Mouse (Mus musculus) lung, postnatal 0 days (tissue): ENCODE results near the gene Slc6a2. TPM values are rescaled to one million over a fixed set of nuclear protein-coding genes. Genes with fewer than 3 reads are reported as not detected.
A peak's percentile ranks its signal among the peaks of the same experiment; 100 is the strongest.

ENCODE experiments used
- ATAC-seq: fragments of 200-750 bp; cut with Nextera tagmentation; 2 replicates; pipeline ENCODE4 v1.8.0; 2017; ENCODE audit warnings: moderate library complexity
- DNase-seq: peaks from one replicate; pipeline ENCODE4 v3.0.0-alpha.2; 2016; ENCODE audit warnings: low spot score
- H3K27ac ChIP-seq: fragments of 300-500 bp; sonication (generic); 2 replicates; pipeline ENCODE4 v1.5.1; 2014; ENCODE audit warnings: antibody characterized with exemption, mild to moderate bottlenecking, low read length, mixed read lengths
- H3K27me3 ChIP-seq: fragments of 300-500 bp; sonication (generic); replicated peaks from 2 replicates; pipeline ENCODE4 v1.6.1; 2014; ENCODE audit warnings: low read length, mixed read lengths; ENCODE audit not compliant: insufficient read depth
- H3K36me3 ChIP-seq: fragments of 300-500 bp; sonication (generic); 2 replicates; pipeline ENCODE4 v1.6.1; 2014; ENCODE audit warnings: low read length, mixed read lengths; ENCODE audit not compliant: insufficient read depth
- H3K4me1 ChIP-seq: fragments of 300-500 bp; sonication (generic); 2 replicates; pipeline ENCODE4 v1.6.1; 2014; ENCODE audit warnings: antibody characterized with exemption, low read depth, low read length, mixed read lengths; ENCODE audit not compliant: insufficient read depth
- H3K4me2 ChIP-seq: fragments of 300-500 bp; sonication (generic); replicated peaks from 2 replicates; pipeline ENCODE4 v1.6.1; 2014; ENCODE audit warnings: low read depth, mild to moderate bottlenecking, low read length, moderate library complexity, mixed read lengths
- H3K4me3 ChIP-seq: fragments of 300-500 bp; sonication (generic); 2 replicates; pipeline ENCODE4 v1.5.1; 2014; ENCODE audit warnings: low read depth, low read length
- H3K9ac ChIP-seq: fragments of 300-500 bp; sonication (generic); replicated peaks from 2 replicates; pipeline ENCODE4 v1.6.1; 2014; ENCODE audit warnings: low read depth, mild to moderate bottlenecking
- H3K9me3 ChIP-seq: fragments of 300-500 bp; sonication (generic); 2 replicates; pipeline ENCODE4 v1.6.1; 2016; ENCODE audit warnings: low read length, mixed read lengths
- CTCF ChIP-seq: IDR thresholded peaks from 2 replicates; pipeline ENCODE4 v1.5.1; 2016; ENCODE audit warnings: antibody characterized with exemption, mild to moderate bottlenecking
- EP300 ChIP-seq: IDR thresholded peaks from 2 replicates; pipeline ENCODE4 v1.6.1; 2016; ENCODE audit warnings: antibody characterized with exemption, mild to moderate bottlenecking, control low read depth
- WGBS: fragments of 180-500 bp; shearing (Covaris S2); extraction: QIAGEN DNeasy Blood & Tissue Kit; methylation state at CpG from one replicate; pipeline ENCODE4 v1.1.7; 2014; 5-methylcytosine and 5-hydroxymethylcytosine counted together
- polyA plus RNA-seq: library from polyadenylated mRNA; unstranded; fragments of >200 nt; fragmentation: Nextera tagmentation; extraction: Ambion mirVana; gene quantifications from 2 replicates; pipeline ENCODE4 v1.2.1, GENCODE M21; 2015

The Slc6a2 gene
- polyA plus RNA-seq, 1 experiment from 2014 or later = 0.63 TPM

- Histone ChIP-seq H3K9me3 (no peaks in the 10 kb centered on the region), H3K36me3 (no peaks in the 10 kb centered on the region), H3K9ac (no peak overlapping the region), H3K4me1 (no peaks in the 10 kb centered on the region), H3K4me3 (no peak overlapping the region), H3K4me2 (no peak overlapping the region), H3K27me3 (no peaks in the 10 kb centered on the region), H3K27ac (no peak overlapping the region)
- WGBS = 7% methylated on average over 9 of the region's 9 CpGs
- DNase-seq = peak; percentile 70
- peak; percentile 64 for ATAC-seq
- TF ChIP-seq EP300 = no peak
- TF ChIP-seq CTCF = peak; percentile 97
Observed at GRCm38 (mm10) chr8:93011439-93011838, 51.6 kb downstream of the Slc6a2 start.

DNA sequence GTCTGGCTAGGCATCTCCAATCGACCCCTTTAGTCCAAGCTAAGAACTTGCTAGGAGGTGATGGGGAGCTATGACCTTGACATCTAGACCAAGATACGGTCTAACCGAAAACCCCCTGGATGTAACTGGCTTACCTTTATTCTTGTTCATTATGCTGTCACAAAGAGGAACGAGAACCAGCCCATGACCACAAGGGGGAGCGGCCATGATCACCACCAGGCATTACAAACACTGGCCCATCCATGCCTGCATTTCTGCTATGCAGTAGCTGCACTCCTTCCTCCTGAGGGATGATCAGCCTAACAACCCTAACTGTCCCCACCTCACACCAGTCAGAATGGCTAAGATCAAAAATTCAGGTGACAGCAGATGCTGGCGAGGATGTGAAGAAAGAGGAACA, 52.3 kb downstream of the Slc6a2 start:
- no peak overlapping the region for H3K9ac ChIP-seq
- no peak for ATAC-seq
- no peaks in the 10 kb centered on the region for H3K27me3 ChIP-seq
- TF ChIP-seq CTCF = peak; percentile 47
- TF ChIP-seq EP300 = no peak
- no peak for DNase-seq
- WGBS = 77% methylated on average over 6 of the region's 6 CpGs
- no peaks in the 10 kb centered on the region for H3K9me3 ChIP-seq
- H3K4me3 ChIP-seq = no peak overlapping the region
- H3K36me3 ChIP-seq = no peaks in the 10 kb centered on the region
- no peak overlapping the region for H3K4me2 ChIP-seq
- no peak overlapping the region for H3K27ac ChIP-seq
- H3K4me1 ChIP-seq = no peaks in the 10 kb centered on the region

- no peaks in the 10 kb centered on the region for H3K36me3 ChIP-seq
- no peaks in the 10 kb centered on the region for H3K27me3 ChIP-seq
- no peak overlapping the region for H3K4me3 ChIP-seq
- no peak for TF ChIP-seq EP300
- TF ChIP-seq CTCF = no peak
- WGBS = 51% methylated on average over 4 of the region's 4 CpGs
- H3K9me3 ChIP-seq = no peaks in the 10 kb centered on the region
- H3K4me2 ChIP-seq = no peak overlapping the region
- no peak overlapping the region for H3K9ac ChIP-seq
- H3K4me1 ChIP-seq = no peaks in the 10 kb centered on the region
- DNase-seq = no peak
- ATAC-seq = no peak
- no peak overlapping the region for H3K27ac ChIP-seq
Observed at GRCm38 (mm10) chr8:93014300-93014699, 54.4 kb downstream of the Slc6a2 start.

DNA sequence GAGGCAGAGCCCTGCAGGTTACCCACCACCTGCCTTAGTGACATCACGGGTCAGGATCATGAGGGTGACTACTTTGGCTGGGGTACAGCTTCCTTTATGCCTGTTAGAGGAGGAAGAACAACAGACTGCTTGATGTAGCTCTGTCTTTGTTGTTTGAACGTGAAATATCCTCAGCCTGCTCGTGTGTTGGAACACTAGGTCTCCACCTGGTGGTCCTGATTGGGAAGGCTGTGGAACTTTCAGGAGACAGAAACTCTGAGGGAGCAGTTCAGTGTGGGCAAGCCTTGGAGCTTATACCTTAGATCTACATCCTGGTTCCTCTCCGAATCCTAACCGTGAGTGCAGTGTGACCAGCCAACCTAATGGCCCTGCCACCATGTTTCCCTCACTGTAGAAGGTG, 61.9 kb downstream of the Slc6a2 start:
- no peaks in the 10 kb centered on the region for H3K27me3 ChIP-seq
- DNase-seq = no peak
- no peaks in the 10 kb centered on the region for H3K9me3 ChIP-seq
- H3K36me3 ChIP-seq = no peaks in the 10 kb centered on the region
- H3K4me2 ChIP-seq = no peak overlapping the region
- no peak; the same call in 1 of the 2 replicates for TF ChIP-seq CTCF
- no peak for TF ChIP-seq EP300
- no peaks in the 10 kb centered on the region for H3K4me1 ChIP-seq
- ATAC-seq = no peak
- 59% methylated on average over 5 of the region's 5 CpGs for WGBS
- H3K27ac ChIP-seq = no peak overlapping the region
- H3K4me3 ChIP-seq = no peak overlapping the region
- no peak overlapping the region for H3K9ac ChIP-seq

GRCm38 (mm10) chr8:93030664-93031063, 70.8 kb downstream of the Slc6a2 start:
- H3K27me3 ChIP-seq = no peaks in the 10 kb centered on the region
- no peak overlapping the region for H3K4me2 ChIP-seq
- H3K36me3 ChIP-seq = no peaks in the 10 kb centered on the region
- no peaks in the 10 kb centered on the region for H3K9me3 ChIP-seq
- H3K9ac ChIP-seq = no peak overlapping the region
- no peak overlapping the region for H3K27ac ChIP-seq
- WGBS = 68% methylated on average over 2 of the region's 2 CpGs
- TF ChIP-seq EP300 (no peak), CTCF (no peak)
- no peaks in the 10 kb centered on the region for H3K4me1 ChIP-seq
- no peak for DNase-seq
- no peak overlapping the region for H3K4me3 ChIP-seq
- ATAC-seq = no peak

- Histone ChIP-seq H3K9ac (no peak overlapping the region), H3K4me3 (no peak overlapping the region)
- TF ChIP-seq CTCF (no peak), EP300 (no peak)
Observed at GRCm38 (mm10) chr8:93038831-93039230, 79.0 kb downstream of the Slc6a2 start.

DNA sequence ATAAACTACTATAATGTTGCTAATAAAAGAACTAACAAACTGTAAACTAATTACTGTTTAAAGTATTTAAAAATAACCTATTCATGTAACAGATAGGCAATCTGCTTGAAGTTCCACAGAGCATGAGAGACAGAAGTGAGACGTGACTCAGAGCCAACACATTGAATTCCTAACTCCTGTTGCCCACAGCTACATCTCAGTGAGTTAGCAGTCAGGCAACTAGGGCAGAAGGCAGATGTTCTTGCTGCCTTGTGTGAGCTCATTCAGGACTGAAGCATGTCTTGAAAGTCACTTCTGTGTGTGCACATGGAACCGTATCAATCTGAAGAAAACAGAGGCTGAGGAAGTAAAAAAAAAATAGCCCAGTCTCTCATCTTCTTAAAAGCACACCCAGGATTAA, 80.4 kb downstream of the Slc6a2 start:
- H3K4me2 ChIP-seq = no peak overlapping the region
- no peak overlapping the region for H3K9ac ChIP-seq
- no peak for ATAC-seq
- no peak for DNase-seq
- H3K4me3 ChIP-seq = no peak overlapping the region
- no peaks in the 10 kb centered on the region for H3K36me3 ChIP-seq
- no peaks in the 10 kb centered on the region for H3K27me3 ChIP-seq
- TF ChIP-seq CTCF (no peak), EP300 (no peak)
- no peak overlapping the region for H3K27ac ChIP-seq
- H3K4me1 ChIP-seq = no peaks in the 10 kb centered on the region
- 43% methylated on average over 2 of the region's 2 CpGs for WGBS
- no peaks in the 10 kb centered on the region for H3K9me3 ChIP-seq

More at GRCm38 (mm10) chr8:93038831-93039230, 79.0 kb downstream of the Slc6a2 start:
- ATAC-seq (no peak), DNase-seq (no peak)
- Histone ChIP-seq H3K36me3 (no peaks in the 10 kb centered on the region), H3K27me3 (no peaks in the 10 kb centered on the region), H3K27ac (no peak overlapping the region), H3K4me2 (no peak overlapping the region), H3K9me3 (no peaks in the 10 kb centered on the region), H3K4me1 (no peaks in the 10 kb centered on the region)
- WGBS = 8% methylated on average over 2 of the region's 2 CpGs
